Mouse (Mus musculus): Measurements from ENCODE around the gene Bco2. TPM values are rescaled to one million over a fixed set of nuclear protein-coding genes. Genes with fewer than 3 reads are reported as not detected.

The Bco2 gene
- polyA plus RNA-seq, 1 experiment from 2014 or later: 0.61 TPM

- Histone ChIP-seq H3K9ac (replicated peaks; ENCODE audit: low read depth, low read length) (no peak overlapping the region), H3K36me3 (ENCODE audit: control insufficient read depth, insufficient read depth) (no peaks in the 10 kb centered on the region), H3K27ac (ENCODE audit: low read length) (no peak overlapping the region), H3K4me3 (replicated peaks; ENCODE audit: low read length) (no peak overlapping the region), H3K4me2 (ENCODE audit: low read length) (no peak overlapping the region), H3K4me1 (replicated peaks; ENCODE audit: control insufficient read depth, insufficient read depth, low read length) (no peaks in the 10 kb centered on the region), H3K27me3 (replicated peaks; ENCODE audit: control insufficient read depth, insufficient read depth, low read length) (no peaks in the 10 kb centered on the region), H3K9me3 (ENCODE audit: control insufficient read depth, low read length) (no peaks in the 10 kb centered on the region)
- 85% methylated on average over 7 of the region's 7 CpGs for WGBS
- no peak for ATAC-seq
Measured at GRCm38 (mm10) chr9:50565173-50565572, 10.2 kb upstream of the Bco2 start.

- Histone ChIP-seq H3K36me3 (ENCODE audit: control insufficient read depth, insufficient read depth) (no peaks in the 10 kb centered on the region), H3K4me1 (replicated peaks; ENCODE audit: control insufficient read depth, insufficient read depth, low read length) (no peaks in the 10 kb centered on the region), H3K27me3 (replicated peaks; ENCODE audit: control insufficient read depth, insufficient read depth, low read length) (no peaks in the 10 kb centered on the region), H3K4me3 (replicated peaks; ENCODE audit: low read length) (no peak overlapping the region), H3K9me3 (ENCODE audit: control insufficient read depth, low read length) (no peaks in the 10 kb centered on the region), H3K9ac (replicated peaks; ENCODE audit: low read depth, low read length) (no peak overlapping the region), H3K4me2 (ENCODE audit: low read length) (no peak overlapping the region), H3K27ac (ENCODE audit: low read length) (no peak overlapping the region)
- no peak for ATAC-seq
- 88% methylated on average over 2 of the region's 2 CpGs for WGBS
Measured at GRCm38 (mm10) chr9:50561918-50562360, 7.0 kb upstream of the Bco2 start.

DNA sequence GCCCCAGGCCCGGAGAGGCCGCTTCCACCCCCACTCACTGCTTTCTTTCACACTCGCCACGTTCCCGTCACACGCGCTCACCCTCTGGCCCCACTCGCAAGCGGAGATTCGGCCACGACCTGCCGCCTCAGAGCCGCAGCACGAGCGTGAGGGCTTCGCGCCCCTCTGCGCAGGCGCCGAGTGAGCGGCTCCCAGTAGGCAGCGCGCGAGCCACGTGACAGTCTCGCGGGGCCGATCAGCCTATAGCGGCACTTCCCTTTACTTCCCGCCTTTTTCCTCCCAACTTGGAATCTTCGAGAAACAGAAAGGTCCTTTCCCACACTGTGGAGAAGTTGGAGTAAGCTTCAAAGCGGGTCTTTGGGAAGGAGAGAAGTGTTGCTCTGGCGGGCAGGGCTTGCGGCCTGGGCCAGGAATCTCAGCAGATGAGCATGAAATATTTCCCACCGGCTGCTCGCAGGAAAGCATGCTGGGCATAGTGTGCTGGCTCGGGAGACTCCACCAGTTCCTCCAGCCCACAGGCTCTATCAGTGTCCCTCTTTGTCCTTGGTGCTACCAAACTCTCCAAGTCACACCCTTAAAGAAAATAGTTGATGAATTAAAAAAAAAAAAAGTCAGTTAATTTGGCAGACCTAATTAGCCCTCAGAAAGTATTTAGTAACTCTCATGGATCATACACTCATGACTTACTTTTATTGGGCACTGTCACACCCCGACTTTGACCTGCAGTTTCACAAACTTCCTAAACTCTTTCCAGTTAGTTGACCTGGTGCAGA lies 6.3 kb upstream of the Bco2 start, which contains the start of gene Tex12:
TSS of gene Tex12 (minus strand) at position 181 of the 773 bp plus-strand sequence.
- no peak for ATAC-seq
- H3K4me3 ChIP-seq (replicated peaks; ENCODE audit: low read length): no peak within 1 kb of the TSS
- H3K4me2 ChIP-seq (ENCODE audit: low read length): no peak within 1 kb of the TSS
- H3K9ac ChIP-seq (replicated peaks; ENCODE audit: low read depth, low read length): no peak within 1 kb of the TSS
- H3K36me3 ChIP-seq (ENCODE audit: control insufficient read depth, insufficient read depth): no peaks in the 10 kb centered on the region
- H3K4me1 ChIP-seq (replicated peaks; ENCODE audit: control insufficient read depth, insufficient read depth, low read length): no peaks in the 10 kb centered on the region
- no peaks in the 10 kb centered on the region for H3K9me3 ChIP-seq (ENCODE audit: control insufficient read depth, low read length)
- H3K27ac ChIP-seq (ENCODE audit: low read length): no peak within 1 kb of the TSS
- H3K27me3 ChIP-seq (replicated peaks; ENCODE audit: control insufficient read depth, insufficient read depth, low read length): no peaks in the 10 kb centered on the region
- WGBS: 91% methylated on average over 38 of the region's 38 CpGs

- WGBS: 14% methylated on average over 12 of the region's 12 CpGs
- peak within 1 kb of the TSS; percentile 79 for H3K27ac ChIP-seq (ENCODE audit: low read length)
Measured at GRCm38 (mm10) chr9:50554241-50555093, 514 bp downstream of the Bco2 start, which contains the start of gene Il18. Il18 (plus strand) TSS chr9:50554827.

DNA sequence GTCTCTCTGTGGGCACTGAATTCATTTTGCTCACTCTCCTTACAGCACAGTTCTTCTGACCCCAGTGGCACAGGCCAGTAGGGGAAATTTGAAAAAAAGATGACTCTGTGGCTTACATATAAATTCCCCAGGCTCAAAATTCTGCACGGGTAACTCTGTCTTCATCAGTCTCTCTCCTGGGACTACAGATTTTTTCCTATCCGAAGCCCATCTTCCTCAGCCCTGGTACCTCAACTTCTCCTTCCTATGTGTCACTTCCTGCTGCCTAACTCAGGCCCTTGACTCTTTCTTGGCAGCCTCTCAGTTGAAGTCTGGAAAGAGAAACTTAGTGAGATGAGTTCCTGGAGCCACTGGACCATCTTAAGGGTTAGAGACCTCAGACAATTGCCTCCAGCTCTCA lies 1.4 kb downstream of the Bco2 start:
- ATAC-seq: no peak

More at GRCm38 (mm10) chr9:50554241-50555093, 514 bp downstream of the Bco2 start, which contains the start of gene Il18:
- peak within 1 kb of the TSS; percentile 53 for H3K4me2 ChIP-seq (ENCODE audit: low read length)
- H3K9ac ChIP-seq (replicated peaks; ENCODE audit: low read depth, low read length): peak within 1 kb of the TSS; percentile 59
- peak within 1 kb of the TSS; percentile 37 for H3K4me3 ChIP-seq (replicated peaks; ENCODE audit: low read length)
- peaks cover 13% of the 10 kb centered on the region for H3K4me1 ChIP-seq (replicated peaks; ENCODE audit: control insufficient read depth, insufficient read depth, low read length)
- H3K36me3 ChIP-seq (ENCODE audit: control insufficient read depth, insufficient read depth): no peaks in the 10 kb centered on the region
- H3K9me3 ChIP-seq (ENCODE audit: control insufficient read depth, low read length): no peaks in the 10 kb centered on the region
- H3K27me3 ChIP-seq (replicated peaks; ENCODE audit: control insufficient read depth, insufficient read depth, low read length): no peaks in the 10 kb centered on the region
- peak; percentile 99 for ATAC-seq

DNA sequence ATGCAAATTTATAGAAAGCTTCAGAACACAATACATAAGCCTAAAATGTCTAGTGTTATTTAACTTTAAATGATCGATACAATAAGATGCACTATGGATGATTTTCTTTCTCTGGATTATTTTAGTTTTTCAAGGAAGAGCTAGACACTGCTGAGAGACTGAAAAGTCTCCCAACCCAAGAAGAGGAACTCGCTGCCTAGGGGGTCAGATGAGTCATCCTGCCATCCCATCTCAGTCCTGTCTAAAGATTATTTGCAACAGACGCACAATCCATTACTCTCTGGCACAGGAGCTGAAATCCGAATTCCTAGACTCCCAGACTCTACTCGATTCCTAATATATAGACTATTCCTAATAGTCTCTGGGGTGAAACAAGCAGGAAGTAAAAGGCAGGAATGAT lies 2.8 kb downstream of the Bco2 start:
- Histone ChIP-seq H3K27me3 (replicated peaks; ENCODE audit: control insufficient read depth, insufficient read depth, low read length) (no peaks in the 10 kb centered on the region), H3K9me3 (ENCODE audit: control insufficient read depth, low read length) (no peaks in the 10 kb centered on the region)
- 87% methylated on average over 5 of the region's 5 CpGs for WGBS

More for the DNA sequence above, 1.4 kb downstream of the Bco2 start:
- WGBS: 95% methylated on average over 2 of the region's 2 CpGs
- no peak overlapping the region for H3K9ac ChIP-seq (replicated peaks; ENCODE audit: low read depth, low read length)
- H3K9me3 ChIP-seq (ENCODE audit: control insufficient read depth, low read length): no peaks in the 10 kb centered on the region
- H3K4me3 ChIP-seq (replicated peaks; ENCODE audit: low read length): no peak overlapping the region
- H3K36me3 ChIP-seq (ENCODE audit: control insufficient read depth, insufficient read depth): no peaks in the 10 kb centered on the region
- peaks cover 13% of the 10 kb centered on the region for H3K4me1 ChIP-seq (replicated peaks; ENCODE audit: control insufficient read depth, insufficient read depth, low read length)
- H3K27me3 ChIP-seq (replicated peaks; ENCODE audit: control insufficient read depth, insufficient read depth, low read length): no peaks in the 10 kb centered on the region
- H3K27ac ChIP-seq (ENCODE audit: low read length): no peak overlapping the region
- no peak overlapping the region for H3K4me2 ChIP-seq (ENCODE audit: low read length)

GRCm38 (mm10) chr9:50548936-50549335 lies 6.0 kb downstream of the Bco2 start:
- H3K4me2 ChIP-seq (ENCODE audit: low read length): no peak overlapping the region
- no peak overlapping the region for H3K27ac ChIP-seq (ENCODE audit: low read length)

More for the DNA sequence above, 2.8 kb downstream of the Bco2 start:
- no peak overlapping the region for H3K4me2 ChIP-seq (ENCODE audit: low read length)
- no peak overlapping the region for H3K4me3 ChIP-seq (replicated peaks; ENCODE audit: low read length)
- H3K27ac ChIP-seq (ENCODE audit: low read length): no peak overlapping the region
- peaks cover 13% of the 10 kb centered on the region for H3K4me1 ChIP-seq (replicated peaks; ENCODE audit: control insufficient read depth, insufficient read depth, low read length)
- no peaks in the 10 kb centered on the region for H3K36me3 ChIP-seq (ENCODE audit: control insufficient read depth, insufficient read depth)
- no peak overlapping the region for H3K9ac ChIP-seq (replicated peaks; ENCODE audit: low read depth, low read length)
- no peak for ATAC-seq

DNA sequence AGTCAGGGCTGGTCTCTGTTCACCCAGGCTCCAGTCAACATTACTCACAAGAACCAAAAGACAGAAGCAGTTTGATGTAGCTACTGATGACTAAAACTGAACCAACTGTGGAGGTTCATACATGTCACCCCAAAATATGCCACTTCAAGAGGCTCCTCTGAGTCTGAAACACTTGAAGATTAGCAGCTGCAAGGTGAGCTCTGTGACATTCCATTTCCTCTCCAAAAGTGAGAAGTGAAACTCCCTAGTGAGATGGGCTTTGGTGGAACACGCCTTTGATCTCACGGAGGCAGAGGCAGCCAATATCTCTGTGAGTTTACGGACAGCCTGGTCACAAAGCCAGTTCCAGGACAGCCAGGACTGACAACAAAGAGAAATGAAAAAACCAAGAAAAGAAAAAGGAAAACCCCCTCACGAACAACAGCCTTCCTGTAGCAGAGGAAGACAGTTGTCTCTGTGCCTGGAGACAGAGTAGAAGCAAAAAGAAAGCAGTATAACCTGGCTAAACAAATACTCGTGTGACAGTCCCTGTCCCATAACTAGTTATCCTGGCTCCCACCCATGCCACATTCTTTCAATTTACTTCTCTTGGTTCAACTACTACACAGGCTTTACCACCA lies 7.0 kb downstream of the Bco2 start:
- Histone ChIP-seq H3K4me1 (replicated peaks; ENCODE audit: control insufficient read depth, insufficient read depth, low read length) (no peaks in the 10 kb centered on the region), H3K4me2 (ENCODE audit: low read length) (no peak overlapping the region), H3K9ac (replicated peaks; ENCODE audit: low read depth, low read length) (no peak overlapping the region), H3K4me3 (replicated peaks; ENCODE audit: low read length) (no peak overlapping the region), H3K36me3 (ENCODE audit: control insufficient read depth, insufficient read depth) (no peaks in the 10 kb centered on the region), H3K27ac (ENCODE audit: low read length) (no peak overlapping the region), H3K27me3 (replicated peaks; ENCODE audit: control insufficient read depth, insufficient read depth, low read length) (no peaks in the 10 kb centered on the region), H3K9me3 (ENCODE audit: control insufficient read depth, low read length) (no peaks in the 10 kb centered on the region)
- 73% methylated on average over 5 of the region's 5 CpGs for WGBS
- no peak for ATAC-seq

More at GRCm38 (mm10) chr9:50548936-50549335, 6.0 kb downstream of the Bco2 start:
- no peak for ATAC-seq
- no peak overlapping the region for H3K9ac ChIP-seq (replicated peaks; ENCODE audit: low read depth, low read length)
- no peak overlapping the region for H3K4me3 ChIP-seq (replicated peaks; ENCODE audit: low read length)
- 85% methylated on average over 4 of the region's 4 CpGs for WGBS
- H3K27me3 ChIP-seq (replicated peaks; ENCODE audit: control insufficient read depth, insufficient read depth, low read length): no peaks in the 10 kb centered on the region
- no peaks in the 10 kb centered on the region for H3K36me3 ChIP-seq (ENCODE audit: control insufficient read depth, insufficient read depth)
- H3K4me1 ChIP-seq (replicated peaks; ENCODE audit: control insufficient read depth, insufficient read depth, low read length): peaks cover under 1% of the 10 kb centered on the region; the same call in 1 of the 2 replicates
- H3K9me3 ChIP-seq (ENCODE audit: control insufficient read depth, low read length): no peaks in the 10 kb centered on the region

DNA sequence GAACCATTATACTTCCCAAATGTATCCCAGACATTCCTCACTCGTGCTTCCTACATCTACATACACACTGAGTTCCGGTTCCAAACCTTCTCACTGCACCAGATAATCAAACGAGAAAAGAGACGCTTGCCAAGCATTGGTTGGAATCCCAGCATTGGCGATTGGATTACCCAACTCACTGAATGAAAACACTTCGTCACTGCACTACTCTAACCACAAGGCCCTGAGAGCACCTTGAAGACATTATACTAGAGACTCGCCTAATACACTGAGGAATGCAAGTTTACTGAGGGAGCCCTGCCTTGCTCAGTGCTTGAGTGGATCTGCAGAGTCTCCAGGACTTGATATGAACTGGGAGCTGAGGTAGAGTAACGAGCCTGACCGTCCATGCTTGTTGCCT lies 12.6 kb downstream of the Bco2 start:
- Histone ChIP-seq H3K27me3 (replicated peaks; ENCODE audit: control insufficient read depth, insufficient read depth, low read length) (no peaks in the 10 kb centered on the region), H3K27ac (ENCODE audit: low read length) (no peak overlapping the region), H3K9ac (replicated peaks; ENCODE audit: low read depth, low read length) (no peak overlapping the region), H3K4me2 (ENCODE audit: low read length) (no peak overlapping the region), H3K36me3 (ENCODE audit: control insufficient read depth, insufficient read depth) (no peaks in the 10 kb centered on the region), H3K9me3 (ENCODE audit: control insufficient read depth, low read length) (no peaks in the 10 kb centered on the region), H3K4me3 (replicated peaks; ENCODE audit: low read length) (no peak overlapping the region), H3K4me1 (replicated peaks; ENCODE audit: control insufficient read depth, insufficient read depth, low read length) (peaks cover 4% of the 10 kb centered on the region; the same call in 1 of the 2 replicates)
- no peak for ATAC-seq
- 72% methylated on average over 9 of the region's 9 CpGs for WGBS

Data from forebrain, embryonic 16.5 days (tissue).